Mouse (Mus musculus) erythroblast, adult 5-6 weeks (primary cell): ENCODE data around the gene Lkaaear1. TPM values are rescaled to one million over a fixed set of nuclear protein-coding genes. Genes with fewer than 3 reads are reported as not detected.
A peak's percentile ranks its signal among the peaks of the same experiment; 100 is the strongest.

Experiments
- ATAC-seq: replicated peaks from 2 replicates; pipeline ENCODE4 v1.8.0; 2016; ENCODE audit warnings: moderate number of reproducible peaks, mild to moderate bottlenecking, moderate TSS enrichment, inconsistent platforms; ENCODE audit not compliant: poor library complexity, low FRiP score, severe bottlenecking
- total RNA-seq, 2 experiments: library from RNA; stranded (forward) in 1 of 2; stranded (reverse) in 1 of 2; fragments of 150-400 nt in 1 of 2; fragments of 200-764, 138-1000 nt in 1 of 2; gene quantifications; 2 replicates each; pipeline versions ENCODE4 v1.2.3 to v1.2.4; 2015 to 2017; ENCODE audit warnings: low replicate concordance in 2 of 2

The Lkaaear1 gene
- total RNA-seq, 2 experiments from 2014 or later, result not detected

- ATAC-seq, result no peak
These were observed 12.6 kb downstream of the Lkaaear1 start for GRCm38 (mm10) chr2:181685686-181686085.

GRCm38 (mm10) chr2:181684713-181685112, 13.5 kb downstream of the Lkaaear1 start:
- ATAC-seq, result no peak

GRCm38 (mm10) chr2:181683381-181683780, 14.9 kb downstream of the Lkaaear1 start:
- ATAC-seq, result no peak

- ATAC-seq, result no peak
These were observed 16.3 kb downstream of the Lkaaear1 start for GRCm38 (mm10) chr2:181681978-181682377.

GRCm38 (mm10) chr2:181680716-181681117, 17.5 kb downstream of the Lkaaear1 start:
- no peak for ATAC-seq

- no peak for ATAC-seq
These were observed 18.1 kb downstream of the Lkaaear1 start, which contains the start of gene Tcea2 for GRCm38 (mm10) chr2:181679951-181680715. Gene Tcea2, plus strand, starts transcription at chr2:181680310.

GRCm38 (mm10) chr2:181678780-181679179, 19.5 kb downstream of the Lkaaear1 start:
- peak; percentile 44; the same call in 1 of the 2 replicates for ATAC-seq

- no peak for ATAC-seq
These were observed 20.5 kb downstream of the Lkaaear1 start for GRCm38 (mm10) chr2:181677755-181678098.

GRCm38 (mm10) chr2:181677096-181677754, 21.0 kb downstream of the Lkaaear1 start:
- ATAC-seq, result no peak

GRCm38 (mm10) chr2:181676424-181676823, 21.8 kb downstream of the Lkaaear1 start:
- no peak for ATAC-seq

- no peak for ATAC-seq
These were observed 22.8 kb downstream of the Lkaaear1 start for GRCm38 (mm10) chr2:181675454-181675853.

GRCm38 (mm10) chr2:181674934-181675333, 23.3 kb downstream of the Lkaaear1 start:
- no peak for ATAC-seq

GRCm38 (mm10) chr2:181673501-181673900, 24.7 kb downstream of the Lkaaear1 start:
- ATAC-seq, result no peak

GRCm38 (mm10) chr2:181671984-181672383, 26.3 kb downstream of the Lkaaear1 start:
- no peak for ATAC-seq

- ATAC-seq, result no peak
These were observed 26.9 kb downstream of the Lkaaear1 start, which contains the start of gene Sox18 for GRCm38 (mm10) chr2:181671326-181671725. Gene Sox18, minus strand, starts transcription at chr2:181671640.

GRCm38 (mm10) chr2:181670913-181671311, 27.3 kb downstream of the Lkaaear1 start:
- ATAC-seq, result no peak

- ATAC-seq, result no peak
These were observed 27.8 kb downstream of the Lkaaear1 start for GRCm38 (mm10) chr2:181670285-181670912.

- no peak for ATAC-seq
These were observed 35.0 kb downstream of the Lkaaear1 start for GRCm38 (mm10) chr2:181663298-181663630.

GRCm38 (mm10) chr2:181662620-181663297, 35.5 kb downstream of the Lkaaear1 start:
- ATAC-seq, result no peak

- ATAC-seq, result peak; percentile 40; the same call in 1 of the 2 replicates
These were observed 38.6 kb downstream of the Lkaaear1 start for GRCm38 (mm10) chr2:181659609-181660055.
